Mouse (Mus musculus): Measurements from ENCODE around the gene Ece1. TPM values are rescaled to one million over a fixed set of nuclear protein-coding genes. Genes with fewer than 3 reads are reported as not detected.

Gene Ece1
- polyA plus RNA-seq, 1 experiment from 2014 or later: 118 TPM

DNA sequence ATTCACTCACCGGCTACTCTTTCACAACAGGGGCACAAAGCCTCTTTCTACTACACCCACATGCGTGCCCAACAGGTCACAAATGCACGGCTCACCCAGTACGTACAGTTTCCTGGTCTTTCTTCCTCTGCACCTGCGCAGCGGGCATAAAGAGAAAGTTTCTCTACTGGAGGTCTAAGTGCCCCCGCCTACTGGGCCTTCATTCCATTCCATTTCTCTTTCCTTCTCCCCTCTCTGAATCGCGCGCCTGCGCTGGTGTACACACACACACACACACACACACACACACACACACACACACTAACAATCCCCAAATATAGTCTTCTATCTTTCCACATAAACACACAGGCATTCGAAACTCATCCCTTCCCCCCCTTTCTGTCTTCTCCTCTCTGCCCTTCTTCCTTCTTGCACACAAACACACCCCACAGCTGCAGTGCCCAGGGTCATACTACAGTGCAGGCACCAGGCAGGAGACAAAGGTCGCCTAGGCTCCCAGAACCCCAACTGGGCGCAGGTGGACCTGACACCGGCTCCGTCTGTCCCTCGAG, 501 bp upstream of the Ece1 start:
- H3K4me3 ChIP-seq: peak overlapping the region; percentile 71
- peak overlapping the region; percentile 86 for H3K27ac ChIP-seq
- DNase-seq (ENCODE audit: low spot score): no peak
- H3K4me1 ChIP-seq: peaks cover 51% of the 10 kb centered on the region
- H3K36me3 ChIP-seq: no peaks in the 10 kb centered on the region
- 0 out of 2 replicates have a peak, but pooled peaks cover 4% of the 10 kb centered on the region for H3K27me3 ChIP-seq (ENCODE audit: insufficient read depth, poor library complexity, severe bottlenecking)
- H3K9me3 ChIP-seq: no peaks in the 10 kb centered on the region
- 25% methylated on average over 17 of the region's 17 CpGs for WGBS

DNA sequence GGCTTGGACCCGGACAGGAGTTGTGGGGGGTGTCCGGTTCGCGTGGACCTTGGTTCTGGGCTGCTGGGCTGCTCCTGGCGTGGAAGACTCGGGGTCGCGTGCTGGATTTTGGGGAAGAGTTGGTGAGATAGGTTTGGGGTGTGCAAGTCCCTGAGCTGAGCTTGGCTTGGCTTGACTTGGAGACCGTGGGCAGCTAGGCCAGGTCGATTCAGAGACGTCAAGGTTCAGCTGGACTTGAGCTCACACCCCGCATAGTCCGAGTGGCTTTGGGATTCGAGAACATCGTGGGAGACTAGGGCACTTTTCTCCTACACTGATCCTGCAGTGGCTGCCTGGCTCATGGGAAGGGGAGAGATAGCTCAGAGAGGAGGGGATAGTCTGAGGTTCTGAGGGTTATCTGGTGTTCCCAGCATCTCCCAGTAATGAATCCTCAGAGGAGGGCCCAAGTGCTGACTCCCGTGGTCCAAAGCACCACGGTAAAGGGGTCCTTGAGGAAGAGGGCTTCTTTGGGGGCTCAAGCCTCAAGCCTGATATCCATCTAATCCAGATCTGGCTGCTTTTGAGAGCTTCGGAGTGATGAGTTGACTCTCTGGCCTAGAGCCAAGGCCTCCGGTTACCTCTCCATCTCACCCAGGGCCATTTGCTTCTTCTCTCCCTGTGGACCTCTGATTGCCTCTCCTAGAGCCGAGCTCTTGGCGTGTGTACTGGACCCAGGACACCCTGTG, 641 bp downstream of the Ece1 start:
- Histone ChIP-seq H3K27ac (peak overlapping the region; percentile 86), H3K4me3 (peak overlapping the region; percentile 71), H3K9me3 (no peaks in the 10 kb centered on the region), H3K4me1 (peaks cover 62% of the 10 kb centered on the region), H3K27me3 (ENCODE audit: insufficient read depth, poor library complexity, severe bottlenecking) (0 out of 2 replicates have a peak, but pooled peaks cover 4% of the 10 kb centered on the region), H3K36me3 (no peaks in the 10 kb centered on the region)
- WGBS: 14% methylated on average over 21 of the region's 21 CpGs
- no peak for DNase-seq (ENCODE audit: low spot score)

DNA sequence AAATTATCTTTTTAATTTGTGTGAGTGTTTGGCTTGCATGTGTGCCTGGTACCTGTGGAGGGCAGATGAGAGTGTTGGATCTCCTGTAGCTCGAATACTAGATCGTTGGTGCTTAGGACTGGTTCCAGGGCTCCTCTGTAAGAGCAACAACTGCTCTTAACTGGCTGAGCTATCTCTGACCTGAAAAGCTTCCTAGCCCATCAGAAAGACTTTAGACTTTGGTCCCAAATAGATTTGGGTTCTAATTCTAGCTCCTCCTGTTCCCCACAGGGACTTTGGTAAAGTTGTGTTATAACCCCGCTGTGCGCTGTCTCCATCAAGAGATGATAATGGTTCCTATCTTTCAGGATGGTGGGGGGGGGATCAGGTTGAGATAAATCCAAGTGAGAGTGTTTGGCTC, 2.0 kb downstream of the Ece1 start:
- 74% methylated on average over 4 of the region's 4 CpGs for WGBS
- peak overlapping the region; percentile 71 for H3K4me3 ChIP-seq

DNA sequence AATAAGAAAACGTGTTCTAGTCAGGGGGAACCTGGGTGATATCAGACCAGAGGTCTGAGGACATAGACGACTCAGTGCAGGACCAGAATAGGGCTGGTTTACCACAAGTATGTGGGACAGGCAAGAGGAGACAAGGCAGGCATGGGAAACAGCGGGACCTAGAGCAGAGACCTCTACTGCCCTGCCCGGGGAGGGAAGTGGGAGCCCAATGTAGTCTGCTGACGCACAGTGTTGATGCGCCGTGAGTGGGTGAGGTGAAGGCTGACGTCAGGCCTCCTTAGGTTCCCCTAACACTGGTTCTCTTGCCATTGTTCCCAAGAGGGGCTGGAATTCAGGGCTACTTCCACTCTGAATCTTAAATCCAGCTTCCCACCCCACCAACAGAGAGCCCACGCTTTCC, 2.7 kb downstream of the Ece1 start:
- 33% methylated on average over 9 of the region's 9 CpGs for WGBS
- peaks cover 80% of the 10 kb centered on the region for H3K4me1 ChIP-seq

More for the DNA sequence above, 2.0 kb downstream of the Ece1 start:
- H3K4me1 ChIP-seq: peaks cover 72% of the 10 kb centered on the region
- no peaks in the 10 kb centered on the region for H3K9me3 ChIP-seq
- 0 out of 2 replicates have a peak, but pooled peaks cover 4% of the 10 kb centered on the region for H3K27me3 ChIP-seq (ENCODE audit: insufficient read depth, poor library complexity, severe bottlenecking)
- DNase-seq (ENCODE audit: low spot score): no peak
- no peak overlapping the region for H3K27ac ChIP-seq
- H3K36me3 ChIP-seq: no peaks in the 10 kb centered on the region

DNA sequence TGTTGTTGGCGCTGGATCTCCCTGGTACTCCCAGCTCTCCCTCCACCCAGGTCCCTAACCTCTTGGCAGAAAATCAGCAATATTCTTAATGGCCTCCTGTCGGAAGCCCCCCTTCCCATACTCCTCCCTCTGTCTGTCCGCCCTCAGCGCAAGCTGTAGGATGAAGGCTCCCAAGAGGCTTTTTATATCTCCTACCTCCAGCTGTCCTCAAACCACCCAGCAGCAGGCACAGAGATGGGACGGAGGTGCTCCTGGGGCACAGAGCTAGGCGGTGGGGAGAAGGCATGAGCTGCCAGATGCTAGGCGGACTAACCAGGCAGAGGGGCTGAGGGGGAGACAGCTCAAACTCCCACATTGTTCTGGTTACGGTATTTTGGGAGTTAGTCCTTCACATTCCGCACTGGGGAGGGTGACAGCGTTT, 3.2 kb downstream of the Ece1 start:
- no peaks in the 10 kb centered on the region for H3K36me3 ChIP-seq
- WGBS: 46% methylated on average over 10 of the region's 10 CpGs
- H3K27ac ChIP-seq: peak overlapping the region; percentile 69
- no peaks in the 10 kb centered on the region for H3K9me3 ChIP-seq
- DNase-seq (ENCODE audit: low spot score): no peak
- H3K27me3 ChIP-seq (ENCODE audit: insufficient read depth, poor library complexity, severe bottlenecking): 0 out of 2 replicates have a peak, but pooled peaks cover 4% of the 10 kb centered on the region
- peak overlapping the region; percentile 71 for H3K4me3 ChIP-seq
- peaks cover 80% of the 10 kb centered on the region for H3K4me1 ChIP-seq

More for the DNA sequence above, 2.7 kb downstream of the Ece1 start:
- no peaks in the 10 kb centered on the region for H3K36me3 ChIP-seq
- H3K4me3 ChIP-seq: peak overlapping the region; percentile 71
- no peak for DNase-seq (ENCODE audit: low spot score)
- no peaks in the 10 kb centered on the region for H3K9me3 ChIP-seq
- H3K27me3 ChIP-seq (ENCODE audit: insufficient read depth, poor library complexity, severe bottlenecking): 0 out of 2 replicates have a peak, but pooled peaks cover 4% of the 10 kb centered on the region
- peak overlapping the region; percentile 69 for H3K27ac ChIP-seq

DNA sequence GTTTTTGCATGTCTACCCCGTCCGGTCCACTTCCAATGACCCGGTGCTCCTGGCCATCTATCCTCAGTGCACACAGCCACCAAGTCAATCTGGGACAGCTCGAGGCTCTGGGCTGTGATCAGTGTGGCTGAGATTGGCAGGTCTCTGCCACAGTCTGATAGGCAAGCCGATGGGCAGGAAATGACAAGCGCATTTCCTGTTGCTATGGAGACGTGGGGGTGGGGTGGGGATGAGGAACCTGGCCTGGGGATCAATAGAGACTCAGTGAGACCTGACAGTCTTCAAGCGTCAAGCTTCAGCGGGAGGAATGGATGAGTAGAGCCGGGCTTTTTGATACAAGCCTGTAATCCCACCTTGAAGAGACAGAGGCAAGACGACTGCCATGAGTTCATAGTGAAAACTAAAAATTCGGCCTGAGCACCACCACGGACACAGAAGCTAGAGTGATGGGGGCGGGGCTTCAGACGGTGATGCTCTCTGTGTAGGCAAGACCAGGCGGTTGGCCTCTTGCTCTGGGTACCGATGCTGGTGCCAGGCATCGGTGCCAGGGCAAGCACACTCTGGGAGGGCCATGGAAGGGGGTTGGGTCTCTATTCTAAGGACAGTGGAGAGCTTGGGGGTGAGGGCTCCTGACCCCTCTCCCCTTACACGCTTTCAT, 4.3 kb downstream of the Ece1 start:
- Histone ChIP-seq H3K4me1 (peaks cover 88% of the 10 kb centered on the region), H3K36me3 (no peaks in the 10 kb centered on the region), H3K27me3 (ENCODE audit: insufficient read depth, poor library complexity, severe bottlenecking) (0 out of 2 replicates have a peak, but pooled peaks cover 4% of the 10 kb centered on the region), H3K4me3 (0 out of 2 replicates have a peak overlapping the region, but pooled peaks have one; percentile 16), H3K9me3 (no peaks in the 10 kb centered on the region), H3K27ac (0 out of 2 replicates have a peak overlapping the region, but pooled peaks have one; percentile 23)
- WGBS: 40% methylated on average over 19 of the region's 19 CpGs
- no peak for DNase-seq (ENCODE audit: low spot score)

DNA sequence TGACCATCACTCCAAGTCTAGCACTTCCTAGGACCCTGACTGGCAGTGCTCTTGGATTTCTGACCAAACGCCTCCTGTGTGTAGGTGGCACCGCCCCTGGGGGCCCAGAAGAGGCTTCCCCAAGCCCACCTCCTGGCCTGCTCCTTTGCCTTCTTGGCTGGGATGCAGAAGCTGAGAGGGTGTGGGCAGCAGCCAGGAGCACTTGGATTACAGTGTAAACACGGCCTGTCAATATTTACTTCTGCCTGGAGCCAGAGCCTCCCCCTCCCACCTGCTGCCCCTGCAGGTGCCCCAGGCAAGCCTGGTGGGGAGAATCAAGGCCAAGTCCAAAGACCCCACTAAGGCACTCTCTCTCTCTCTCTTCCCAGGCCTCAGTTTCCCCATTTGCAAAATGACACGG, 5.2 kb downstream of the Ece1 start:
- Histone ChIP-seq H3K36me3 (0 out of 2 replicates have a peak, but pooled peaks cover 5% of the 10 kb centered on the region), H3K27ac (peak overlapping the region; percentile 44; the same call in 1 of the 2 replicates), H3K27me3 (ENCODE audit: insufficient read depth, poor library complexity, severe bottlenecking) (0 out of 2 replicates have a peak, but pooled peaks cover 4% of the 10 kb centered on the region), H3K4me3 (no peak overlapping the region), H3K4me1 (peaks cover 89% of the 10 kb centered on the region), H3K9me3 (no peaks in the 10 kb centered on the region)
- no peak for DNase-seq (ENCODE audit: low spot score)
- 64% methylated on average over 4 of the region's 4 CpGs for WGBS

DNA sequence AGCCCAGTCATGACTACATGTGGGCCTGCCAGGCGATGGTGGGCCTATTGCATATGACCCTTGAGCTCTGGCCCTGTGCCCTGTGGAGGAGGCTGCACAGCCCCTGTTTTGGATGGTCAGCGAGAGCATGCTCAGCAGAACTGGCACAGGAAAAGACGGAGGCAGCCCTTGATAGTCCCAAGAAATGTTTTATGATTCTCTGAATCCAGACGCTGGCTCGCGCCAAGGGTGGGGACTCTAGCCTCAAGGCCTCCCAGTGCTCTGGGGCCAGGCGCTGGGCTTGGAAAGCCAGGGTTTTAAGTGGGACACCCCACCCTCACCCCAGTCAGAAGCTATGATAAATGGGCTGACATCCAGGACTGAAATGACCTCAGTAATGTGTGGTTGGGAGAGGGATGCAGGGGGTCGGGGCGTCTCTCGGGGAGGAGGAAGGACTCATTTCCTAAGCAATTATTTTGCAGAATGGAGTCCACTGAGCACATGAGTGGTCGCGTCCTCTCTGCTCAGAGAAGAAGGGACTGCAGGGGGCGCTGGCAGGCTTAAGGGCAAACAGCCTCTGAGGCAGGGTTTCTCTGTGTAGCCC, 5.7 kb downstream of the Ece1 start:
- Histone ChIP-seq H3K27ac (peak overlapping the region; percentile 44; the same call in 1 of the 2 replicates), H3K9me3 (no peaks in the 10 kb centered on the region), H3K27me3 (ENCODE audit: insufficient read depth, poor library complexity, severe bottlenecking) (0 out of 2 replicates have a peak, but pooled peaks cover 4% of the 10 kb centered on the region), H3K4me3 (no peak overlapping the region), H3K36me3 (0 out of 2 replicates have a peak, but pooled peaks cover 5% of the 10 kb centered on the region), H3K4me1 (peaks cover 84% of the 10 kb centered on the region)
- no peak for DNase-seq (ENCODE audit: low spot score)
- 75% methylated on average over 13 of the region's 13 CpGs for WGBS

DNA sequence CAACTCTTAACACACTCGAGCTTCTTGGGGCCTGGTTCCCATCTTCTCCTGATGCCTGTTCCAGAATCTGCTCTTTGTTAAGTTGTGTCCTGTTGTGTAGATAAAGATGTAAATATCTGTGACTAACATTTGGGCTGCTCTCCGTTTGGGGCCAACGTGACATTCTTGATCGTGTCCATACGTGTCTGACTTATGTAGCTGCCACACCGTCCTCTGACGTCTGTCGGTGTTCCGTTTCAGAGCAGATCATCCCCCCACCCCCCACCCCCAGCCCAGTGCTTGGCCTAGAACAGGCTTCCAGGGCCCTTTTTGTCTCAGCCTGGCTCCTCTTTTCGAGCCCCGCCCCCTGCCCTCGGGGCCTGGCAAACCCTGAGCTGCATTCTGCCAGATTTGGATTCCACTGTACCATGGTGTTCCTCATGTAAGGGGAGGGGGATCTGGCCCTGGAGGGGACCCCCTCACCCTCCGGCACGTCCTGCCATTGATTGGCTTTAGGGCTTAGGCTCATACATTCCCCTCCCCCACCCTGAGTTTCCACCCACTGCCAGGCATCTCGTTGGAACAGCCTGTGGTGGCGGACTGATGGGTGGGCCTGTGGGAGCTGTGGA, 7.7 kb downstream of the Ece1 start:
- 16% methylated on average over 16 of the region's 16 CpGs for WGBS
- Histone ChIP-seq H3K27me3 (ENCODE audit: insufficient read depth, poor library complexity, severe bottlenecking) (no peaks in the 10 kb centered on the region), H3K9me3 (no peaks in the 10 kb centered on the region), H3K4me3 (peak overlapping the region; percentile 23; the same call in 1 of the 2 replicates), H3K36me3 (0 out of 2 replicates have a peak, but pooled peaks cover 5% of the 10 kb centered on the region), H3K27ac (peak overlapping the region; percentile 69; the same call in 1 of the 2 replicates), H3K4me1 (peaks cover 81% of the 10 kb centered on the region)
- no peak for DNase-seq (ENCODE audit: low spot score)

DNA sequence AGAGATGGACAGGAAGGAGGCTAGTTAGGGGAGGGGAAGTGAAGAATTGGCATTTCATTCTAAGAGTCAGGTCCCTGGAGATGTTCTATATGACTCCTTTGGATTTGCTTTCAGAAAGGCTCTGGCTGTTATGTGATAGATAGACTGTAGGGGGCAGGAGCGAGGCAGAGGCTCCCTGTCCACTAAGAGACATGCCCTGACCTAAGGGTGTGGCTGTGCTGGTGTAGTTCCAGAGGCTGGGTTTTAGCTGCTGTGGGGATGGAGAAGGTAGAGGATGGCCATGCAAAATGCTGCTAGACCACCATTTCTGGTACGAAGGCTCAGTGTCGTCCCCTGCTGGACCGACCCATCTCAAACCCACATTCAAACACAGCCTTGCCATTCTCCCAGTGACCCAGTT, 8.9 kb downstream of the Ece1 start:
- Histone ChIP-seq H3K4me1 (peaks cover 77% of the 10 kb centered on the region), H3K27me3 (ENCODE audit: insufficient read depth, poor library complexity, severe bottlenecking) (no peaks in the 10 kb centered on the region)
- 78% methylated on average over 4 of the region's 4 CpGs for WGBS

DNA sequence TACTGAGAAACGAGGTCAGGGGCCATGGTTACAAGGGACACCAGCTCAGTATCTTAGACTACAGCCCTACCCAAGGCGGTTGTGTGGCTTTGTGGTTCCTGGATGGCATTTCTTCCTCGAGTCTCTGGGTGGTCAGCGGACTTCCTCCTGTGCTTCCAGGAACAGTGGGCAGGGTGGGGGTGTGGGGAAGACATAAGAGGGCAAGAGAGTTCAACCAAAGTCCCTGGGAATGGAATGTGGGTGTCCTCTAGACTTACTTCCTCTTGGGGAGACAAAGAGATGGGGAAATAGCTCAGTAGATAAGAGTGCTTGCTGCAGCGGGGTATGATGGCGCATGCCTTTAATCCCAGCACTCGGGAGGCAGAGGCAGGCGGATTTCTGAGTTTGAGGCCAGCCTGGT, 9.4 kb downstream of the Ece1 start:
- Histone ChIP-seq H3K9me3 (no peaks in the 10 kb centered on the region), H3K27ac (peak overlapping the region; percentile 39; the same call in 1 of the 2 replicates), H3K4me1 (peaks cover 76% of the 10 kb centered on the region), H3K36me3 (0 out of 2 replicates have a peak, but pooled peaks cover 5% of the 10 kb centered on the region), H3K4me3 (no peak overlapping the region), H3K27me3 (ENCODE audit: insufficient read depth, poor library complexity, severe bottlenecking) (no peaks in the 10 kb centered on the region)
- WGBS: 73% methylated on average over 8 of the region's 8 CpGs
- DNase-seq (ENCODE audit: low spot score): no peak

More for the DNA sequence above, 8.9 kb downstream of the Ece1 start:
- H3K36me3 ChIP-seq: 0 out of 2 replicates have a peak, but pooled peaks cover 5% of the 10 kb centered on the region
- no peak overlapping the region for H3K4me3 ChIP-seq
- no peaks in the 10 kb centered on the region for H3K9me3 ChIP-seq
- DNase-seq (ENCODE audit: low spot score): no peak
- 0 out of 2 replicates have a peak overlapping the region, but pooled peaks have one; percentile 39 for H3K27ac ChIP-seq

DNA sequence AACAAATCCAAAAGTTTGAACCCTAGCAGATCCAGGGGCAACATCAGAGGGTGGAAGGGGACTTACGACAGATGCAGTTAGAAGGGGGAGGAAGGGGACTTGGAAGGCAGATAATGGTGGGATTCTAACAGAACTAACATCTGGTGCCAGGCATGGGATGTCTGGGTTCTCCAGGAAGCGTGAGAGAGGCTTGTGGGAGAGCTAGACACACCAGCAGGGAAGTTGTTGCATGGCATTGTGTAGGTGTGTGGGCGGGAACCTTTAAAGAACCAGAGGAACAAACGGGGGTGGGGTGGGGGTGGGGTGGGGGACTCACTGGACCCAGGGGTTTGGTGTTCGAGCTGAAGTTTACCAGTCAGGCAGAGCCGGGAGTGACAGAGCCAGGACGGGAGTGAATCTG, 12.3 kb downstream of the Ece1 start:
- H3K36me3 ChIP-seq: 0 out of 2 replicates have a peak, but pooled peaks cover 10% of the 10 kb centered on the region
- no peaks in the 10 kb centered on the region for H3K27me3 ChIP-seq (ENCODE audit: insufficient read depth, poor library complexity, severe bottlenecking)
- WGBS: 10% methylated on average over 7 of the region's 7 CpGs
- H3K4me1 ChIP-seq: peaks cover 74% of the 10 kb centered on the region
- peak overlapping the region; percentile 6; the same call in 1 of the 2 replicates for H3K27ac ChIP-seq
- no peak overlapping the region for H3K4me3 ChIP-seq
- no peak for DNase-seq (ENCODE audit: low spot score)
- H3K9me3 ChIP-seq: no peaks in the 10 kb centered on the region

Data from heart, embryonic 10.5 days (tissue).